Mouse (Mus musculus) right cerebral cortex, adult 2 months (tissue): Measurements from ENCODE around the gene Gimap4.

Experiments
- DNase-seq, 2 experiments: peaks; one replicate each; pipeline ENCODE4 v3.0.0; 2021 to 2022; ENCODE audit warnings: low spot score in 2 of 2

The Gimap4 gene

GRCm38 (mm10) chr6:48684319-48684718, at the start of gene Gimap4:
Gimap4 (plus strand) TSS chr6:48684549.
- no peak for DNase-seq

- DNase-seq: no peak
Observed at GRCm38 (mm10) chr6:48635105-48635504, 49.2 kb upstream of the Gimap4 start.

GRCm38 (mm10) chr6:48636515-48636914, 47.8 kb upstream of the Gimap4 start:
- DNase-seq: no peak

GRCm38 (mm10) chr6:48637811-48638500, 46.4 kb upstream of the Gimap4 start:
- DNase-seq: no peak

GRCm38 (mm10) chr6:48638553-48638952, 45.8 kb upstream of the Gimap4 start:
- DNase-seq: no peak

GRCm38 (mm10) chr6:48641391-48641790, 43.0 kb upstream of the Gimap4 start:
- no peak for DNase-seq

GRCm38 (mm10) chr6:48642764-48643292, 41.5 kb upstream of the Gimap4 start:
- peak in 1 of 2 experiments; percentile 40 for DNase-seq

- peak; percentile 70 to 79 for DNase-seq
Observed at GRCm38 (mm10) chr6:48645660-48646308, 38.6 kb upstream of the Gimap4 start.

- no peak for DNase-seq
Observed at GRCm38 (mm10) chr6:48646309-48646690, 38.0 kb upstream of the Gimap4 start.

- DNase-seq: no peak
Observed at GRCm38 (mm10) chr6:48646995-48647394, 37.4 kb upstream of the Gimap4 start, which contains the start of gene Gimap8. Gimap8 (plus strand) TSS chr6:48647234.

- no peak for DNase-seq
Observed at GRCm38 (mm10) chr6:48647611-48648010, 36.7 kb upstream of the Gimap4 start.

- DNase-seq: no peak
Observed at GRCm38 (mm10) chr6:48648779-48649178, 35.6 kb upstream of the Gimap4 start.

GRCm38 (mm10) chr6:48650041-48650440, 34.3 kb upstream of the Gimap4 start:
- no peak for DNase-seq

- no peak for DNase-seq
Observed at GRCm38 (mm10) chr6:48658721-48659120, 25.6 kb upstream of the Gimap4 start.

GRCm38 (mm10) chr6:48664750-48665149, 19.6 kb upstream of the Gimap4 start:
- no peak for DNase-seq

GRCm38 (mm10) chr6:48665471-48665870, 18.9 kb upstream of the Gimap4 start:
- DNase-seq: no peak

- DNase-seq: no peak
Observed at GRCm38 (mm10) chr6:48666159-48666586, 18.2 kb upstream of the Gimap4 start.

GRCm38 (mm10) chr6:48668022-48668421, 16.3 kb upstream of the Gimap4 start:
- no peak for DNase-seq

- DNase-seq: no peak
Observed at GRCm38 (mm10) chr6:48669446-48669969, 14.8 kb upstream of the Gimap4 start.

- no peak for DNase-seq
Observed at GRCm38 (mm10) chr6:48674291-48675058, 9.9 kb upstream of the Gimap4 start.

- DNase-seq: no peak
Observed at GRCm38 (mm10) chr6:48675400-48675930, 8.9 kb upstream of the Gimap4 start.
